Mouse (Mus musculus) adrenal gland, postnatal 36 days (tissue): ENCODE data around the gene Mmgt2. TPM values are rescaled to one million over a fixed set of nuclear protein-coding genes. Genes with fewer than 3 reads are reported as not detected.

Source experiments
- DNase-seq, 2 experiments: peaks; one replicate each; pipeline ENCODE4 v3.0.0; 2021; ENCODE audit warnings: mixed read lengths in 1 of 2
- total RNA-seq, 2 experiments: library from RNA; stranded (reverse); gene quantifications; 2 replicates each; pipeline ENCODE4 v1.2.3; 2021

Gene Mmgt2
- total RNA-seq, 2 experiments from 2014 or later: 38.0 to 42.6 TPM

DNA sequence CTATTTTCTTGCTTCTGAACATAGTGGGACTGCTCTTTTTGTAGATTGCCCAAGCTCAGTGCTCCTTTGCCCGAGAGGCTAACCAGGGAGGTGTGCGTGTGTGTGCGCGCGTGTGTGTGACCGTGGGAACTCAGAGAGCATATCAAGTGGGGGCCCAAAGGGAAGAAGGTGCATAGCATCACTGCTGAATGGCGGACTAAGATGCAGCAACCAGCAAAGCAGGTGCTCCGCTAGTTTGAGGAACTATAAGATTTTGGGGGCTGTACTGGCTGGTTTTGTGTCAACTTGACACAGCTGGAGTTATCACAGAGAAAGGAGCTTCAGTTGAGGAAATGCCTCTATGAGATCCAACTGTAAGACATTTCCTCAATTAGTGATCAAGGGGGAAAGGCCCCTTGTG lies 27.4 kb upstream of the Mmgt2 start:
- DNase-seq: no peak

DNA sequence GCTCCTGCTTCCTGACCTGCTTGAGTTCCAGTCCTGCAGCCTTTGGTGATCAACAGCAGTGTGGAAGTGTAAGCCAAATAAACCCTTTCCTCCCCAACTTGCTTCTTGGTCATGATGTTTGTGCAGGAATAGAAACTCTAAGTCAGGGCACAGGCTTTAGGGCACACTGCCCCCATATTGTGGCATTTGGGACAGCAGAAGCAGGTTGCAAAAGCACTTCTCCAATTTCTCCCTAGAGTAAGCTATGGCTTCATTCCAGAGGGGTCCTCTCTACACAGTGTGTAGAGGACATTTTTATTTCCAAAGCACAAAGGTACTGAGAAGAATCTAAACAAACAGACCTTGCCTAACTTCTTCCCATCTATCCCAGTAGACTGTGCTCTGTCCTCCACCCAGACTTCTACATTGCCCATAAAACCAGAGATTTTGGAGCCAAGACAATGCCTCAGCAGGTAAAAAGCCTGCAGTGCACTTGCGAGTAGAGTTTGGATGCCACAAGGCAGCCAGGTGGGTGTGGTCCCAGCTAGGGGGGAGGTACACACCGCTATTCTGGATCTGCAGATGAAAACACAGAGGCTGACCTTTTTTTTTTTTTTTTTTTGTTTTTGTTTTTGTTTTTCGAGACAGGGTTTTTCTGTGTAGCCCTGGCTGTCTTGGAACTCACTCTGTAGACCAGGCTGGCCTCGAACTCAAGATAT lies 26.7 kb upstream of the Mmgt2 start:
- no peak for DNase-seq

GRCm38 (mm10) chr11:62622850-62623249 lies 25.6 kb upstream of the Mmgt2 start:
- no peak for DNase-seq

- DNase-seq: peak; percentile 58 to 63
Measured at GRCm38 (mm10) chr11:62624341-62625291, 23.8 kb upstream of the Mmgt2 start.

GRCm38 (mm10) chr11:62629352-62630224 lies 18.9 kb upstream of the Mmgt2 start:
- DNase-seq: peak; percentile 83 to 86

- DNase-seq: no peak
Measured at GRCm38 (mm10) chr11:62630225-62630821, 18.1 kb upstream of the Mmgt2 start.

DNA sequence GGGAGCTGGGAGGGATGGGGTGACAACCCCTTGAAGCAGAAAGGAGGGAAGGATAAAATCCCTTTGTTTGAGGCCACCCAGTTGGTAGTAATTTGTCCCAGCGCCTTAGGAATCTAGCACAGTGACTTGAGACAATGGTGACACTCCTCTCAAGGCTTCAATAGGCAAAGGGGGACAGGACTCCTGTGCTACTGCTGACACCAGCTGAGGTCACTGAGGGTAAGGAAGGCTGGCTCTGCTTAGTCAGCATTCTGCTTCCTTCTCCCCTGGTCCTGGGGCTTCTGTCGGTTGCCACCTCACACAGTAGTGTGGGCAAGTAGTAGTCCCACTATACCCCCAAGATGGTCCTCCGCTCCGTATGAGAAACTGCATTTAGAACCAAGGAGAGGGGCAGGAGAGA lies 17.3 kb upstream of the Mmgt2 start:
- DNase-seq: no peak

- no peak for DNase-seq
Measured at GRCm38 (mm10) chr11:62635406-62635805, 13.1 kb upstream of the Mmgt2 start.

GRCm38 (mm10) chr11:62636105-62636839 lies 12.2 kb upstream of the Mmgt2 start:
- DNase-seq: no peak

DNA sequence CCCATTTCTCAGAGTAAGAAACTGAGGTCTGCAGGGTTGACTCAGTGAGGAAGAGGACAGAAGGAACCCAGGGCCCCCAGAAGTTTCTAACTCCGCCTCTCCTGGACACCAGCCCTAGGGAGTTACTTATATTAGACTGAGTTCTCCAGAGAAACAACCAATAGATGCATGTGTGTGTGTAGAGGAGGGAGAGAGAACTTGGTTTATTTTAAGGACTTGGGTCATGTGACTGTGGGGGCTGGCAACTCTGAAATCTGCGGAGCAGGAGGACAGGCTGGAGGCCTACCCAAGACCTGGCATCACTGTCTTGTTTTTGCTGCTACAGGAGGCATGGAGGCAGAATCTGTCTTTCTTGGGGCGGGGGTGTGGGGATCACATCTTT lies 11.6 kb upstream of the Mmgt2 start:
- peak in 1 of 2 experiments; percentile 31 for DNase-seq

DNA sequence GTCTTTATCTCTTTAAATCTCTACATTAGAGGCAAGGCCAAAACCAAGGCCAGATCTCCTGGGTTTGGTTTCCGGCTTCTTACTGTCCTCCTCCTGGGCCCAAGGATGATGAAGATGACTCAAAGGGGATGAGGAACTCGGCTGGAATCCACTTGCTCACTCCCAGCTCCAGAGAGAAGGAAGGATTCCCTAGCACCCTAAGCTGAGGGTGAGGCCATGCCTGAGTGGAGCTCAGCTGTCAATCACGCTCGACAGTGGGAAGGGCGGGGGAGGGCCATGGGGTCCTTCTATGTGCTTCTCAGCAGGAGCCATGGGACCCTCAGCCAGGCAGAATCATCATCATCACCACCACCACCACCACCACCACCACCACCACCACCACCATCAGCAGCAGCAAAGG lies 11.1 kb upstream of the Mmgt2 start:
- DNase-seq: peak; percentile 65 to 69

DNA sequence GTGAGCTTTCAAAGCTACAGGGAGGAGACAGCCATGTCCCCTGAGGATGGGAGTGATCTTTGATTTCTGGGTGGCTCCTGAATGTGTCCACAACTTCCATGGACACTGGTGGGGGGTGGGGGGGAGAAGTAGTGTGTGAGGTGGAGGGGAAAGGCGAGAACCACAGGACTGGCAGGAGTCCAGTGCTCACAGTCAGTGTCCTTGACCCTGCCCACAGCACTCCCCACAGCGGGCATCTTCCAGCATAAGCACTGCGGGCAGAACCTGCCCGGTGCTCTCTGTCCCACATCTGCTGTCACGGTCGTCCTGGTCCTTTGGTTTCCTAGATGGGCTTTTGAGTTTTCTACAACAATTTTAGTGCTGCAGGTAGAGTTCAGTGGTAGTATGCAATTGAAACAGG lies 10.7 kb upstream of the Mmgt2 start:
- DNase-seq: peak; percentile 73 to 78

- DNase-seq: no peak
Measured at GRCm38 (mm10) chr11:62638402-62638801, 10.1 kb upstream of the Mmgt2 start.

GRCm38 (mm10) chr11:62640378-62640777 lies 8.1 kb upstream of the Mmgt2 start:
- DNase-seq: no peak

DNA sequence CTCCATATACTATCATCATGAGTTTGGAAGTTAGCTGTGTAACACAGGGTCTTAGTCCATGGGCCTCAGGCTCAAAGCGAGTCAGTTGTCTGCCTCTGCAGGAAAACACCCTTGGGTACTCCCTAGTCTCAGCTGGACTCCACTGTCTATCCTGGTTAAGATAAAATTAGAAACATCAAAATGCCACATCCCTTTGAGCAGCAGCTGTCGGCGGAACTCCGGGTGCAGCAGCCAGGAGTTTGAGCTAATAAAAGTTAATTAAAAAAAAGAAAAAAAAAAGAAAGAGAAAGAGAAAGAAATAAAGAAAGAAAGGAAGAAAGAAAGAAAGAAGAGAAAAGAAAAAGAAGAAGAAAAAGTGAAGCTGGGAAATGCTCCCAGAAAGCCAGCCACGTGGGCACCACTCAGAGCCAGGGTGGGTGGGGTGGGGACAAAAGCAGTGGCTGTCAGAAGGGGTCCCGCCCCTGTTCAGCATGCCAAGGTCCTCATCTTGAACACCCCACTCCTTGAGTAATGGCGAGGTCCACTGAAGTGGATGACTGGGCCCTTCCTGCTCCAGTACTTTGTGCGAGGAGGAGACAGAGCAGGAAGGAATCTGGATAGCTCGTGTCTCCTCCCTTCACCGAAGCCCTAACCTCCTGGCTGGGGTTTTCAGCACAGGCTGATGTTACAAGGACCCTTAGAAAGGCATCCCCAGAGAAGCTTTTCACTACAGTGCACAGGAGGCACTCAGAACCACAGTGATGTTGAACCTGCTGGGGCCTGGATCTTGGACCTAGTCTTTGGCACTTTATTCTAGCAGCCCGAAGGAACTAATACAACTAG lies 6.2 kb upstream of the Mmgt2 start:
- no peak for DNase-seq

GRCm38 (mm10) chr11:62643011-62643631 lies 5.3 kb upstream of the Mmgt2 start:
- DNase-seq: peak; percentile 56 to 65

DNA sequence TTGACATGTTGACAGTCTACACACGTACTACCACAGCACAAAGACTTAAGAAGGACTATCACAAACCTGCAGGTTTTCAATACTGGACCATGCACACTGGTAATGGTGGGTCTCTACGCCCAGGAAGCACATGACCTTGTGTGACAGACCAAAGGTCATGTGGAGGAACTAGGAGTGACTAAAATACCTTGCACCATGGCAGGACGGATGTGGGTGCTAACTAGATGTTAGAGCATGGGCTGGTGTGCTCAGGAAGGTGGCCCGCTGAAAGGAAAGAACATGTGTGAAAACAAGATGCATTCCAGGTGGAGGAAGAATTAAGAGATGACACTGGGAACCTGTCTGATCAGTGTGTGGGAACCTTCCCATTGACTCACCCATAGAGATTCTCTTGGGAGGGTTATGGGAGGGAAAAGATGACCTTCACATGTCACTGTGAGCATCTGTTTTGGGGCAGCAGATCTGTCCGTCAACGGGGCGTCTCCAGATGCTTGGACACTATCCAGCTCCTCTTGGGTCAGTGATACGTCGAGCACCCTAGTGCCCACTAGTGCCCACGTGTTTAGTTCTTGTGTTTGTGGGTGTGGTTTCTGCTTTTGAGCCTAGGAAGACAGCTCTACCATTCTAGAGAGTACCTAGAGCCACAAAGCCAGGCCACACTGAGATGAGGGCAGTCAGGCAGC lies 4.6 kb upstream of the Mmgt2 start:
- peak in 1 of 2 experiments; percentile 40 for DNase-seq

- DNase-seq: no peak
Measured at GRCm38 (mm10) chr11:62644602-62645336, 3.7 kb upstream of the Mmgt2 start.

GRCm38 (mm10) chr11:62645337-62645675 lies 3.2 kb upstream of the Mmgt2 start:
- DNase-seq: peak; percentile 61 to 67
